Mouse (Mus musculus) common myeloid progenitor, adult 5-6 weeks (primary cell): Measurements from ENCODE around the gene Slc35c2. TPM values are rescaled to one million over a fixed set of nuclear protein-coding genes. Genes with fewer than 3 reads are reported as not detected.
A peak's percentile ranks its signal among the peaks of the same experiment; 100 is the strongest.

Source experiments
- ATAC-seq: replicated peaks from 2 replicates; pipeline ENCODE4 v1.8.0; 2016; ENCODE audit warnings: low read depth, mild to moderate bottlenecking, moderate TSS enrichment, inconsistent platforms; ENCODE audit not compliant: poor library complexity, severe bottlenecking
- total RNA-seq: library from RNA; stranded (forward); fragments of 200-1000, 187-1606 nt; gene quantifications from 2 replicates; pipeline ENCODE4 v1.2.3, GENCODE M21; 2017

Gene Slc35c2
- total RNA-seq, 1 experiment from 2014 or later: 47.0 TPM

GRCm38 (mm10) chr2:165243122-165243720 is 44.4 kb downstream of the Slc35c2 start:
- no peak for ATAC-seq

- no peak for ATAC-seq
Observed at GRCm38 (mm10) chr2:165242575-165242974, 45.1 kb downstream of the Slc35c2 start.

GRCm38 (mm10) chr2:165241786-165242185 is 45.9 kb downstream of the Slc35c2 start:
- peak; percentile 48 for ATAC-seq

GRCm38 (mm10) chr2:165240371-165240770 is 47.3 kb downstream of the Slc35c2 start:
- no peak for ATAC-seq

- ATAC-seq: no peak
Observed at GRCm38 (mm10) chr2:165239533-165240144, 48.0 kb downstream of the Slc35c2 start.

- ATAC-seq: no peak
Observed at GRCm38 (mm10) chr2:165238416-165239145, 49.1 kb downstream of the Slc35c2 start.

- ATAC-seq: peak; percentile 71
Observed at GRCm38 (mm10) chr2:165234613-165235291, 52.9 kb downstream of the Slc35c2 start, which contains the start of gene Cdh22. Cdh22 (minus strand) TSS chr2:165234853.

- ATAC-seq: no peak
Observed at GRCm38 (mm10) chr2:165234291-165234612, 53.4 kb downstream of the Slc35c2 start.

GRCm38 (mm10) chr2:165233491-165234290 is 54.0 kb downstream of the Slc35c2 start:
- peak; percentile 76 for ATAC-seq

GRCm38 (mm10) chr2:165229050-165229449 is 58.6 kb downstream of the Slc35c2 start:
- ATAC-seq: no peak

Other genes with a start within 250 kb of the Slc35c2 start
- gene Cd40, start 232.2 kb downstream of the Slc35c2 start, total RNA-seq: 0.41 TPM in 1 of 2 replicates, not detected in the other
- gene 1700025C18Rik, start 197.1 kb downstream of the Slc35c2 start, total RNA-seq: not detected in 2 replicates
- gene Cdh22, start 53.0 kb downstream of the Slc35c2 start, total RNA-seq: not detected in 2 replicates
- 17.4 and 29.7 TPM in 2 replicates for gene Elmo2, start 38.6 kb upstream of the Slc35c2 start, total RNA-seq
- not detected in 2 replicates for gene Zfp663, start 80.9 kb upstream of the Slc35c2 start, total RNA-seq
- gene Zfp334, start 100.4 kb upstream of the Slc35c2 start, total RNA-seq: not detected in 2 replicates
- gene Ocstamp, start 112.5 kb upstream of the Slc35c2 start, total RNA-seq: not detected in 2 replicates
- gene Slc13a3, start 185.4 kb upstream of the Slc35c2 start, total RNA-seq: not detected in 2 replicates
- gene Trp53rka, start 205.5 kb upstream of the Slc35c2 start, total RNA-seq: 6.4 and 12.4 TPM in 2 replicates
- 0.15 and 0.64 TPM in 2 replicates for gene Slc2a10, start 215.9 kb upstream of the Slc35c2 start, total RNA-seq